Mouse (Mus musculus) heart, embryonic 15.5 days (tissue): ENCODE results near the gene Nans. TPM values are rescaled to one million over a fixed set of nuclear protein-coding genes. Genes with fewer than 3 reads are reported as not detected.

Experiments
- ATAC-seq: fragments of 200-750 bp; cut with Nextera tagmentation; replicated peaks from 2 replicates; pipeline ENCODE4 v1.8.0; 2017; ENCODE audit warnings: low read depth, moderate TSS enrichment; ENCODE audit not compliant: insufficient number of reproducible peaks, insufficient read depth, low FRiP score
- H3K27ac ChIP-seq: fragments of 300-500 bp; sonication (generic); 2 replicates; pipeline ENCODE4 v1.5.1; 2015; ENCODE audit warnings: mild to moderate bottlenecking, inconsistent platforms
- H3K27me3 ChIP-seq: fragments of 300-500 bp; sonication (generic); 2 replicates; pipeline ENCODE4 v1.6.1; 2015; ENCODE audit warnings: inconsistent platforms
- H3K36me3 ChIP-seq: fragments of 300-500 bp; sonication (generic); 2 replicates; pipeline ENCODE4 v1.6.1; 2015; ENCODE audit warnings: mild to moderate bottlenecking, inconsistent platforms
- H3K4me1 ChIP-seq: fragments of 300-500 bp; sonication (generic); replicated peaks from 2 replicates; pipeline ENCODE4 v1.6.1; 2015; ENCODE audit warnings: inconsistent platforms
- H3K4me2 ChIP-seq: fragments of 300-500 bp; sonication (generic); 2 replicates; pipeline ENCODE4 v1.6.1; 2015; ENCODE audit warnings: inconsistent platforms, mild to moderate bottlenecking, moderate library complexity
- H3K4me3 ChIP-seq: fragments of 300-500 bp; sonication (generic); 2 replicates; pipeline ENCODE4 v1.5.1; 2015; ENCODE audit warnings: mild to moderate bottlenecking, inconsistent platforms
- H3K9ac ChIP-seq: fragments of 300-500 bp; sonication (generic); 2 replicates; pipeline ENCODE4 v1.6.1; 2015; ENCODE audit warnings: mild to moderate bottlenecking, inconsistent platforms
- H3K9me3 ChIP-seq: fragments of 300-500 bp; sonication (generic); replicated peaks from 2 replicates; pipeline ENCODE4 v1.6.1; 2016; ENCODE audit warnings: inconsistent platforms
- WGBS: fragments of 180-500 bp; shearing (Covaris S2); methylation state at CpG from one replicate; pipeline ENCODE4 v1.1.7; 2015; ENCODE audit warnings: mixed read lengths; 5-methylcytosine and 5-hydroxymethylcytosine counted together
- polyA plus RNA-seq: library from polyadenylated mRNA; unstranded; fragments of >200 nt; fragmentation: Nextera tagmentation; extraction: Ambion mirVana; gene quantifications from 2 replicates; pipeline ENCODE4 v1.2.1, GENCODE M21; 2015

Nans gene
- polyA plus RNA-seq, 1 experiment from 2014 or later: 48.0 TPM

DNA sequence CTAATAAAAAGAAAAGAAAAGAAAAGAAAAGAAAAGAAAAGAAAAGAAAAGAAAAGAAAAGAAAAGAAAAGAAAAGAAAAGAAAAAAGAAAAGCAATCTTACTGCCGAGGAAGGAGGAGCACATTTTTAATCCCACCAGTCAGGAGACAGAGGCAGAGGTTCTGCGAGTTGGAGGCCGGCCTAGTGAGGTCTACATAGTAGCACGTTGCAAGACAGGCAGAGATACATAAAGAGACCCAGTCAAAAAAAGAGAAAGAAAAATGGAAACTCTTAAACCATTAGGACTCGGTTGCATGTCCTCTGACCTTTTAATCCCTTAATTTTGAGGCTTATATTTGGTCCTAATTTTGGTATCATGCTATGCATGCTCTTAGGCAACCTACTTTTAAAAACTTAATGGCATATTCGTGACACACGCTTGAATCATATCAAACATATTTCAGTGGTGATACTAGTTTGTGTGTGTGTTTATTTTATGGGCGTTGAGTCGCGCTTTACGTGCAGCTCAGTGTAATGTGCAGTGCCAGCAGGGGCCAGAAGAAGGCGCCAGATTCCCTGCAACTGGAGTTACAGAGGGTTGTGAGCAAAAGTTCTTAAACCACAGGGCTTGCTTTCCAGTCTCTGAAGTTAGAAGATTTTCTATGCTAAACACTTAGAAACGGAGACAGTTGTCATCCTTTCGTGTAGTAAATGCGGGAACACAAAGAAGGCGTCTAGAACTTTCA is 18.9 kb downstream of the Nans start:
- Histone ChIP-seq H3K27me3 (no peaks in the 10 kb centered on the region), H3K4me1 (peaks cover 10% of the 10 kb centered on the region), H3K9ac (no peak overlapping the region), H3K9me3 (no peaks in the 10 kb centered on the region), H3K4me2 (peak overlapping the region; percentile 99), H3K27ac (peak overlapping the region; percentile 25), H3K36me3 (peaks cover under 1% of the 10 kb centered on the region; the same call in 1 of the 2 replicates), H3K4me3 (peak overlapping the region; percentile 76)
- WGBS: 8% methylated on average over 16 of the region's 16 CpGs
- ATAC-seq: no peak

DNA sequence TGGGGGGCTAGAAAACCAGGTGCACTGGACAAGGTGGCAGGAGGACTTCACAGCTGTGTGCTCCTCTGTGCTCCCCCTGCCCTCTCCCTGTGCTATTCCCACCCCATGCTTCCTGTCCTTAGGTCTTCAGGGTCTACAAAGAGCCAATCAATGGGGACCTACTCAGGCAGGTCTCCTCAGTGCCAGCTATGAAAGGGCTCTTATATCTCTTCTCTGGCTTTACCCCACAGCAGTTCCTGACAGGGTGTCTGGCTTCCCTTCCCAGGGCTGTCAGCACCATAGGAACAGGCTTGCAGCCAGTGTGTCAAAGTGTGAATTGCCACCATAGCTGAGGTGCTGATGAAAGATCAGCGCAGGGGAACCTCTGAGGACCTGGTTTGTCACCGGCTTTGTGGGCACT is 31.4 kb downstream of the Nans start:
- 40% methylated on average over 2 of the region's 2 CpGs for WGBS
- H3K36me3 ChIP-seq: no peaks in the 10 kb centered on the region
- H3K9ac ChIP-seq: no peak overlapping the region
- H3K27ac ChIP-seq: peak overlapping the region; percentile 57
- peak overlapping the region; percentile 32 for H3K4me2 ChIP-seq
- no peaks in the 10 kb centered on the region for H3K9me3 ChIP-seq
- H3K4me1 ChIP-seq: peaks cover 20% of the 10 kb centered on the region
- no peak overlapping the region for H3K4me3 ChIP-seq
- ATAC-seq: peak; percentile 85
- H3K27me3 ChIP-seq: 0 out of 2 replicates have a peak, but pooled peaks cover 7% of the 10 kb centered on the region

DNA sequence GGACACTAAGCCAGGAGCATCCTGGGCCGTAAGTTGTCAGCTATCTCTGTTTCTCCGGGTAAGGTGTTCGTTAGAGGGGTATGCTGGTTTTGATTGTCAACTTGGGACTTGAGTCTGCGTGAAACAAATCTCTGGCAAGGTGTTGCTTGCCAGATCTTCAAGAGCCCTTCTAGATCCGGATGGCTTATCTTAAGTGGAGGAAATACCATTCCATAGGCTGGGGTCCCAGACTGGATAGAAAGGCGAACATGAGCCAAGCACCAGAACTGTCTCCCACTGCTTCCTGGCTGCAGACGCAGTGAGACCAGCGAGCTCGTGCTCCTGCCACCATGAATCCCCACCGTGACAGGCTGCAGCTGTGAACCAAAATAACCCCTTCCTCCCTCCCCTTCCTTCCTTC is 32.4 kb downstream of the Nans start:
- H3K4me3 ChIP-seq: no peak overlapping the region
- no peaks in the 10 kb centered on the region for H3K36me3 ChIP-seq
- no peak overlapping the region for H3K9ac ChIP-seq
- H3K4me2 ChIP-seq: peak overlapping the region; percentile 32; the same call in 1 of the 2 replicates
- no peak overlapping the region for H3K27ac ChIP-seq
- 40% methylated on average over 10 of the region's 10 CpGs for WGBS
- H3K4me1 ChIP-seq: peaks cover 20% of the 10 kb centered on the region
- H3K9me3 ChIP-seq: no peaks in the 10 kb centered on the region
- H3K27me3 ChIP-seq: 0 out of 2 replicates have a peak, but pooled peaks cover 9% of the 10 kb centered on the region
- ATAC-seq: no peak

DNA sequence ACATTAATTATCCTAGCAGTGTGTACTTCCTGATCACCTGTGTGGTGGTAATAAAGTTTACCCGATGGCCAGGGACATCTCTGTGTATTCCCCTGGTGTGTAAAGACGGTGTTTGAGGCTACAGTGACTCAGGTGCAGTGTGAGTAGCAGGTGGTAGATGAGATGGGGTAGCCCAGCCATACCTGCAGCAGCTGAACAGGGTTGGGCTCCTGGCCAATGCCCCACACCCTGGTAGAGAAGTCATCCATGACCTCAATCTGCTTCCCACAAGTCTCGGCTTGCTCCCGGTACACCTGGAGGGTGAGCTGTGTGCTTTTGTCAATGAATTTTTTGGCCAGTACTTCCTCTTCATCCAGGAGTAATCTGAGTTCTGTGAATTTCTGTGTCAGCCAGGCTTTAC is 34.3 kb downstream of the Nans start:
- Histone ChIP-seq H3K4me3 (no peak overlapping the region), H3K27ac (no peak overlapping the region), H3K9me3 (no peaks in the 10 kb centered on the region), H3K27me3 (0 out of 2 replicates have a peak, but pooled peaks cover 12% of the 10 kb centered on the region), H3K9ac (no peak overlapping the region), H3K4me1 (peaks cover 25% of the 10 kb centered on the region), H3K36me3 (no peaks in the 10 kb centered on the region), H3K4me2 (no peak overlapping the region)
- 86% methylated on average over 4 of the region's 4 CpGs for WGBS
- ATAC-seq: no peak

DNA sequence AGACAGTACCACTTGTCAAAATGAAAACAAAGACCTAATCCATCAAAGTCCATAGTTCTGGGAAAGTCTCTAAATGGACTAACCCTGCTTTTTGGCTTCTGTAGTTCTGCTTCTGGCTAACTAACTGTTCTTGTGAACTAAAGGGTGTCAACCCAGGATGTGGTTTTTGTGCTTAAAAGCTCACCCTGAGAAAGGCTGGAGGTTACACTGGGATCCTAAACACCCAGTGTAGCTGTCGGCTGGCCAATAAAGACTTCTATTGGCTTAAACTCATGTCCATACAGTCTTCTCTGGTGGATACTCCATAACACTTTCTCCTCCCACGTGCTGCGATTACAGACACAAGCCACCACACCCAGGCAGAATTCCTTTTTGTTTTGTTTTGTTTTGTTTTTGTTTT is 37.2 kb downstream of the Nans start:
- H3K27ac ChIP-seq: no peak overlapping the region
- peaks cover 24% of the 10 kb centered on the region; the same call in 1 of the 2 replicates for H3K27me3 ChIP-seq
- H3K4me1 ChIP-seq: peaks cover 9% of the 10 kb centered on the region
- no peak overlapping the region for H3K4me2 ChIP-seq
- ATAC-seq: no peak
- 88% methylated on average over 3 of the region's 3 CpGs for WGBS
- no peaks in the 10 kb centered on the region for H3K36me3 ChIP-seq
- H3K4me3 ChIP-seq: no peak overlapping the region
- H3K9me3 ChIP-seq: no peaks in the 10 kb centered on the region
- no peak overlapping the region for H3K9ac ChIP-seq

DNA sequence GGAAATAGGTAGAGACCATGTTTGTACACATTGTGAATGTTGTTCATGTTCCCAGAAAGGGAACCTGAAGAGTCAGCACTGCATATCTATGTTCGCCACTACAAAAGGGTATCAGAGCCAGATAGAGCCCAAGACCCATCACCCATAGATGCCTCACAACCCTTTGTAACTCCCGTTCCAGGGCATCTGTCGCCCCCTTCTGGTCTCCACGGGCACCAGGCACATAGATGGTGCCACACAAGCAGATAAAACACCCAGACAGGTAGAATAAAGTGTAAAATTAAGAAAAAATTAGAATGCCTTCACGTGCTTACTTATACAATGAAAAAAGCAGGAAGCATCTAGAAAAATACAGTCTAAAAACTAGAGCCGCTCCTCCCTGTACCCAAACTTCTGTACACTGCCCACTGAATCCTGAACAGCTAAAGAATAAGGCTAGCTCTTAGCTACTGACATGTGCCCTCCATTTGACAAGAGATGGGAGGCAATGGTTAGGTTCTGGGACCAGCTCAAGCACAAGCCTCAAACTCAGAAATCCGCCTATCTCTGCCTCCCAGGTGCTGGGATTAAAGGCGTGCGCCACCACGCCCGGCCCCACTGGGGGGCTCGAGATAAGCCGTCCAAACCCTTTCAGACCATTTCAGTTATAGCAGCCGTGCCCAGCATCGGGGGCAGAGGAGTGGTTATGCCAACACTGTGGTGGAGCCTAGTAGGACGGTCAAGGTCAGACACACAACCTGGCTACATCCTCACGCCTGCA is 37.9 kb downstream of the Nans start:
- Histone ChIP-seq H3K27me3 (peaks cover 31% of the 10 kb centered on the region), H3K4me1 (peaks cover 5% of the 10 kb centered on the region; the same call in 1 of the 2 replicates), H3K4me3 (peak overlapping the region; percentile 49), H3K9me3 (no peaks in the 10 kb centered on the region), H3K36me3 (no peaks in the 10 kb centered on the region), H3K9ac (peak overlapping the region; percentile 49), H3K27ac (no peak overlapping the region), H3K4me2 (peak overlapping the region; percentile 75)
- 21% methylated on average over 17 of the region's 17 CpGs for WGBS
- ATAC-seq: peak; percentile 45

DNA sequence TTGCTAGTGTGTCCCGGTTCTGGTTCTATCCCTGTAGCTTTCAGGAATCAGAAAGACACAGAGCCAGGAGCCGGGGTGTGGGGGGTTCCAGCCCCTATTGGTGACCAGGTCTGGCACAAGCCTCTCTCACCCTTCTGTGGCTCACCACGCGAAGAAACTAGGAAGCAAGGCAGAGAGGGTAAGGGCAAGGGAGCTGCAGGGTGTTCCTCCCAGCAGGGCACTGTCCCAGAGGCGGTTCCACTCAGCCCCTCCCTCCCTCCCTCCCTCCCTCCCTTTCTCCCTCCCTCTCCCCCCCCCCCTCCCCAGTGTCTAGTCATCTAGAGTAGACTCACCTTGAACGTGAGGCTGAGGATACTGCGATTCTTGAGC is 38.5 kb downstream of the Nans start:
- peak; percentile 73 for ATAC-seq
- H3K4me2 ChIP-seq: peak overlapping the region; percentile 75
- H3K27ac ChIP-seq: no peak overlapping the region
- peaks cover 5% of the 10 kb centered on the region; the same call in 1 of the 2 replicates for H3K4me1 ChIP-seq
- peaks cover 36% of the 10 kb centered on the region for H3K27me3 ChIP-seq
- H3K36me3 ChIP-seq: no peaks in the 10 kb centered on the region
- H3K4me3 ChIP-seq: peak overlapping the region; percentile 49
- no peaks in the 10 kb centered on the region for H3K9me3 ChIP-seq
- H3K9ac ChIP-seq: peak overlapping the region; percentile 49
- WGBS: 2% methylated on average over 4 of the region's 7 CpGs

DNA sequence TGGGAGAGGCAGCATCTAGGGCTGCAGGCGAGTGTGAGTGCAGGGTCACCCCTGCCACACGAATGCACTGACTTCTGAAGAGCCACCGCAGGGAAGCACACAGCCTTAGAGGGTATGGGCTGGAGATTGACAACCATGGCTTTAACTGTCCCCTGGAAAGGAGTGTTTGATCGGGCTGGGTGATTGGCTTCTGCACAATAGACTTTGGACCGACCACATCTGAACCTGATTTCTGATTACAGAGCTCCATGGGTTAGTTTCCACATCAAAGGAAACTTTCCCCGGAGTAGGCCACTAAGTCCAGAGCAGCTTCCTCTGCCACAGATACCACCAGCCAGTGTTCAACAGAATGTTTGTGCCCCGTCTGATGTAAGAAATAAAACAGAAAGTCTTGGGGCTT is 40.7 kb downstream of the Nans start:
- Histone ChIP-seq H3K4me2 (no peak overlapping the region), H3K4me1 (peaks cover 14% of the 10 kb centered on the region), H3K27ac (no peak overlapping the region), H3K36me3 (no peaks in the 10 kb centered on the region), H3K9ac (no peak overlapping the region), H3K9me3 (no peaks in the 10 kb centered on the region), H3K4me3 (no peak overlapping the region), H3K27me3 (peaks cover 53% of the 10 kb centered on the region)
- 60% methylated on average over 7 of the region's 7 CpGs for WGBS
- ATAC-seq: no peak

DNA sequence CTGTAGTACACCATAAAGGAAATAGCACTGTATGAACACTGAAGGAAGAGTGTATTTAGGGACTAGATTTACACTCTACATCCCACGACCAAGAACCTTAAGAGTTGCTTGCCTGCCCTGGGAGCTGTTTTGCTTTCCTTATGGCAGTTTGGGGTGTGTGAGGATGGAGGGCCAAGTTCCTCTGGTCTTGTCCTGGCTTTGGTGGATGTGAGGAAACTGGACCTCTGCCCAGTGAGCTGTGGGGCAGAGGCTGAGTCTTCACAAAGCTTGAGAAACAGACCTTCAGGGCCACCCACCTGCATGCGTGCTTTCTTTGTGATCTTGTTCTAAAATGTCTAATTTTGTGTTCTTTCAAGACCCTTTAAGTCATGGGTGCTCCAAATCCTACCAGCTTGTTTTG is 43.5 kb downstream of the Nans start:
- Histone ChIP-seq H3K9me3 (no peaks in the 10 kb centered on the region), H3K4me3 (no peak overlapping the region), H3K27me3 (peaks cover 76% of the 10 kb centered on the region), H3K36me3 (no peaks in the 10 kb centered on the region), H3K9ac (no peak overlapping the region), H3K4me2 (no peak overlapping the region), H3K4me1 (peaks cover 24% of the 10 kb centered on the region), H3K27ac (no peak overlapping the region)
- 78% methylated on average over 2 of the region's 2 CpGs for WGBS
- no peak for ATAC-seq

DNA sequence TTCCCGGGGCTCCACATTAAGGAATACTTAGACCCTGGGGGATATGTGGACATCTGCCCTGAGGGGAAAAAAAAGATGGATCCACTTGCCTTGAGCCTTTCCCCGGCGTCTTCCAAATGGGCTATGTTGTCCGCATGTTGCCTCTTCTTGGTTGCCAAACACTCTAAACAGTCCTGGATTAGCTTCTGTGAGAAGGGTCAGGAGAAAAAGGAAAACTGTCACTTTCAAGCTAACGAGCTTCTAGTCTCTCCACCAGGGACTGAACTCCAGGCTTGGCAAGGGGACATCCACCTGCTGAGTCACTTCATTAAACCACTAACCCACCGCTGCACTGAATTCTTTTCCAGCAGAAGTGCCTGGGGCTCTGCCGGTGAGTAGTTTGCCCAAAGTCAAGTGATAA is 43.9 kb downstream of the Nans start:
- Histone ChIP-seq H3K4me3 (no peak overlapping the region), H3K36me3 (no peaks in the 10 kb centered on the region), H3K9ac (no peak overlapping the region), H3K4me2 (no peak overlapping the region), H3K9me3 (no peaks in the 10 kb centered on the region), H3K4me1 (peaks cover 24% of the 10 kb centered on the region), H3K27ac (no peak overlapping the region), H3K27me3 (peaks cover 80% of the 10 kb centered on the region)
- no peak for ATAC-seq
- 67% methylated on average over 7 of the region's 7 CpGs for WGBS

DNA sequence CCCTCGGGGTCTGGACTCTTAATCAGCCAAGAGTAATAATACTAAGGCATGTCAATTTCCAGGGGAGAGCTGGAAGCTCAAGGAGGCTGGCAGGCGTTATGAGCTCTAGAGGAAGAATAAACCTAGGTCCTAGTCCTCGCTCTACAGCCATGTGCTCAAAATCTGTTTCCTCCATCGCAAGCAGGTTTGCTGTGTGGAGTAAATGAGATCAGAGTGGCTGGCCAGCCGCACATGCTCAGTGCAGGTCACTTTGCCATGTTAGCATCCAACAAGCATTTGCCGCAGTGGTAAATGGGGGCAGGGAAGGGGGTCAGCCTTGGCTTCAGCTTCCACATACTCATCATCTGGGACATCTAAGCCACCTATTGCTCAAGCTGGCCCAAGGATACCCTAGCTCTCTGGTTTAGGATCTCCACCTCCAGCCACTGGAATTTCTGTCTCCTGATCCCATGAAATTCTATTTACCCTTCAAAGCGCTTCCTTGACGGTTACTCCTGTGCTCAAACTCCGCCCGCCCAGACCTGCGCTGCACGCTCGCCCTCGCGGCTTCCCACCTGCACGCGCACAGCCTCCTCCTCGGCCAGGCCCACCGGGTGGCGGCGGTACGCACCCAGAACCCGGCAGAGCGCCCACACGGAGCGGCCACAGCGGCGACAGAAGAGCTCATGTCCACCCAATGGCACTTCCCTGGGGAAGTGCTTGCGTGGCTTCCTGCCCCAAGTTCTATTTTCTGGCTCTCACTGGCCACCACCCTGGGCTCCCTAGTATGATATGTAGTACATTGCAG is 45.1 kb downstream of the Nans start:
- H3K36me3 ChIP-seq: no peaks in the 10 kb centered on the region
- WGBS: 7% methylated on average over 29 of the region's 29 CpGs
- H3K27ac ChIP-seq: no peak overlapping the region
- H3K27me3 ChIP-seq: peaks cover 89% of the 10 kb centered on the region
- peaks cover 24% of the 10 kb centered on the region for H3K4me1 ChIP-seq
- peak overlapping the region; percentile 80 for H3K4me2 ChIP-seq
- ATAC-seq: no peak
- H3K4me3 ChIP-seq: peak overlapping the region; percentile 59
- no peaks in the 10 kb centered on the region for H3K9me3 ChIP-seq
- peak overlapping the region; percentile 28; the same call in 1 of the 2 replicates for H3K9ac ChIP-seq
